Mouse (Mus musculus) gastrocnemius, postnatal 25 days (tissue): ENCODE data around the gene Taf6l. TPM values are rescaled to one million over a fixed set of nuclear protein-coding genes. Genes with fewer than 3 reads are reported as not detected.
"Not testable (repeated sequence)": the region's sequence is repeated elsewhere in the genome, so short reads cannot be mapped to it uniquely, and the experiment has no call there.

Source experiments
- DNase-seq: peaks from one replicate; pipeline ENCODE4 v3.0.0; 2022
- microRNA-seq, 2 experiments: library from miRNA; unstranded; fragments of <30 nt; microRNA quantifications; one replicate each; pipeline ENCODE4 v1.2.0; 2021; ENCODE audit warnings: borderline replicate concordance in 2 of 2
- total RNA-seq, 2 experiments: library from RNA; stranded (reverse); gene quantifications; 1 replicate in 1 of 2; 2 replicates in 1 of 2; pipeline ENCODE4 v1.2.3; 2021

Gene Taf6l
- total RNA-seq, 2 experiments from 2014 or later, result 4.8 to 5.8 TPM

GRCm38 (mm10) chr19:8738911-8739310 lies 47.3 kb downstream of the Taf6l start:
- DNase-seq, result no peak

GRCm38 (mm10) chr19:8736160-8736467 lies 50.1 kb downstream of the Taf6l start:
- DNase-seq, result no peak

GRCm38 (mm10) chr19:8735389-8736159 lies 50.6 kb downstream of the Taf6l start, which contains the start of gene Wdr74:
Wdr74 (plus strand) TSS chr19:8735827.
- DNase-seq, result peak; percentile 87

- DNase-seq, result no peak
Measured at GRCm38 (mm10) chr19:8734334-8734733, 51.9 kb downstream of the Taf6l start.

GRCm38 (mm10) chr19:8728335-8729099 lies 57.7 kb downstream of the Taf6l start:
- DNase-seq, result not testable (repeated sequence)

GRCm38 (mm10) chr19:8727495-8728114 lies 58.6 kb downstream of the Taf6l start:
- no peak for DNase-seq

GRCm38 (mm10) chr19:8726609-8727390 lies 59.4 kb downstream of the Taf6l start:
- DNase-seq, result no peak

- no peak for DNase-seq
Measured at GRCm38 (mm10) chr19:8725081-8725613, 61.1 kb downstream of the Taf6l start.

Small RNA genes within 50 kb of the gene (microRNA-seq; reads per million reads assigned to microRNA genes)
- 0 reads per million in 2 experiments for gene Mir6992

Other genes starting within 250 kb of the Taf6l start
- gene Slc22a8, start 195.2 kb downstream of the Taf6l start, total RNA-seq, result not detected
- not detected for gene Slc22a6, start 168.4 kb downstream of the Taf6l start, total RNA-seq
- not detected for gene Chrm1, start 122.6 kb downstream of the Taf6l start, total RNA-seq
- gene Slc3a2, start 63.0 kb downstream of the Taf6l start, total RNA-seq, result 10 to 100 TPM; 26.7 to 34.6 TPM
- 10 to 100 TPM; 16.9 to 18.2 TPM for gene Wdr74, start 50.6 kb downstream of the Taf6l start, total RNA-seq
- not detected for gene 1700092M07Rik, start 45.7 kb downstream of the Taf6l start, total RNA-seq
- gene Stx5a, start 45.0 kb downstream of the Taf6l start, total RNA-seq, result 10 to 100 TPM; 20.9 to 21.6 TPM
- gene Nxf1, start 29.3 kb downstream of the Taf6l start, total RNA-seq, result 10 to 100 TPM; 32.4 to 33.8 TPM
- 10 to 100 TPM; 82.8 to 87.5 TPM for gene Tmem223, start 15.4 kb downstream of the Taf6l start, total RNA-seq
- 1 to 10 TPM; 8.3 to 9.8 TPM for gene Tmem179b, start 11.9 kb downstream of the Taf6l start, total RNA-seq
- 10 to 100 TPM; 29.3 to 34.7 TPM for gene Polr2g, start 12.2 kb upstream of the Taf6l start, total RNA-seq
- gene Zbtb3, start 16.1 kb upstream of the Taf6l start, total RNA-seq, result under 1 TPM; 0.43 to 0.56 TPM
- gene Ttc9c, start 32.9 kb upstream of the Taf6l start, total RNA-seq, result 10 to 100 TPM; 10.9 to 13.1 TPM
- 10 to 100 TPM; 34.7 to 38.6 TPM for gene Hnrnpul2, start 33.6 kb upstream of the Taf6l start, total RNA-seq
- gene AC129217.1, start 43.4 kb upstream of the Taf6l start, total RNA-seq, result not detected
- 10 to 100 TPM; 15.7 to 20.8 TPM for gene Bscl2, start 51.0 kb upstream of the Taf6l start, total RNA-seq
- not detected for gene Gng3, start 52.8 kb upstream of the Taf6l start, total RNA-seq
- gene Lrrn4cl, start 64.4 kb upstream of the Taf6l start, total RNA-seq, result 10 to 100 TPM in 1 of 2 experiments, 1 to 10 TPM in 1; 6.8 to 10.9 TPM
- gene Ubxn1, start 85.1 kb upstream of the Taf6l start, total RNA-seq, result 100 to 1,000 TPM; 190 to 208 TPM
- gene Uqcc3, start 94.5 kb upstream of the Taf6l start, total RNA-seq, result 10 to 100 TPM; 50.8 to 57.0 TPM
- gene Lbhd1, start 97.3 kb upstream of the Taf6l start, total RNA-seq, result 10 to 100 TPM in 1 of 2 experiments, 1 to 10 TPM in 1; 4.8 to 10.3 TPM
- gene Gm49403, start 97.5 kb upstream of the Taf6l start, total RNA-seq, result not detected
- gene 1810009A15Rik, start 102.4 kb upstream of the Taf6l start, total RNA-seq, result 10 to 100 TPM; 13.1 to 18.0 TPM
- gene Gm49416, start 102.5 kb upstream of the Taf6l start, total RNA-seq, result not detected
- gene Ints5, start 106.6 kb upstream of the Taf6l start, total RNA-seq, result 1 to 10 TPM; 8.3 to 9.4 TPM
- 10 to 100 TPM; 23.1 to 25.9 TPM for gene Ganab, start 111.7 kb upstream of the Taf6l start, total RNA-seq
- 10 to 100 TPM; 27.2 to 28.3 TPM for gene B3gat3, start 134.0 kb upstream of the Taf6l start, total RNA-seq
- gene Rom1, start 142.9 kb upstream of the Taf6l start, total RNA-seq, result 10 to 100 TPM in 1 of 2 experiments, 1 to 10 TPM in 1; 6.7 to 18.4 TPM
- 1 to 10 TPM; 6.0 to 7.2 TPM for gene Eml3, start 143.1 kb upstream of the Taf6l start, total RNA-seq
- 10 to 100 TPM; 19.5 to 21.9 TPM for gene Mta2, start 155.5 kb upstream of the Taf6l start, total RNA-seq
- 1 to 10 TPM; 5.7 to 7.2 TPM for gene Tut1, start 167.4 kb upstream of the Taf6l start, total RNA-seq
- gene Eef1g, start 180.6 kb upstream of the Taf6l start, total RNA-seq, result 100 to 1,000 TPM; 464 to 492 TPM
- 100 to 1,000 TPM; 183 to 204 TPM for gene Ahnak, start 202.9 kb upstream of the Taf6l start, total RNA-seq